ENCODE assay signal across 9 mouse cellular contexts in genomic region chr4:119779561-119780400, GRCm38 (mm10). TPM values are rescaled to one million over a fixed set of nuclear protein-coding genes. Genes with fewer than 3 reads are reported as not detected.
DNase-seq lines count a peak whose midpoint lies in the region; ATAC-seq lines count a peak whose summit lies in the region.
"Had no signal": no experiment of that assay in that cellular context is flagged by ENCODE, and none has a peak within 500 bp of the region (broad histone marks: within the 10 kb centered on the region; RNA-seq: fewer than 3 reads in every experiment).

No protein-coding gene starts in this region.

- no peak overlapping the region for H3K27ac ChIP-seq in kidney, embryonic 14.5 days (ENCODE audit: low read depth, low read length)
- H3K27ac ChIP-seq: liver, embryonic 15.5 days had no signal

- H3K9ac ChIP-seq in kidney, embryonic 14.5 days (ENCODE audit: low read depth, low read length) = no peak overlapping the region
- H3K9ac ChIP-seq: liver, embryonic 15.5 days had no signal

- H3K4me1 ChIP-seq in kidney, embryonic 14.5 days (ENCODE audit: control insufficient read depth, insufficient read depth, low read length) = no peaks in the 10 kb centered on the region
- H3K4me1 ChIP-seq: liver, embryonic 15.5 days had no signal

- H3K4me3 ChIP-seq in kidney, embryonic 14.5 days (ENCODE audit: low read length) = no peak overlapping the region
- H3K4me3 ChIP-seq: liver, embryonic 15.5 days had no signal

- H3K4me2 ChIP-seq in kidney, embryonic 14.5 days (replicated peaks; ENCODE audit: low read depth, low read length) = no peak overlapping the region
- H3K4me2 ChIP-seq: liver, embryonic 15.5 days had no signal

- no peaks in the 10 kb centered on the region for H3K9me3 ChIP-seq in kidney, embryonic 14.5 days (ENCODE audit: control insufficient read depth, low read length)
- H3K9me3 ChIP-seq: liver, embryonic 15.5 days had no signal

- H3K36me3 ChIP-seq in kidney, embryonic 14.5 days (ENCODE audit: control insufficient read depth, insufficient read depth, low read length) = no peaks in the 10 kb centered on the region
- H3K36me3 ChIP-seq: liver, embryonic 15.5 days had no signal

- ATAC-seq in cerebellum, adult (ENCODE audit: insufficient number of reproducible peaks, low FRiP score, low TSS enrichment) = no peak
- ATAC-seq in kidney, embryonic 14.5 days (ENCODE audit: low FRiP score, low TSS enrichment) = no peak

- no peaks in the 10 kb centered on the region for H3K27me3 ChIP-seq in kidney, embryonic 14.5 days (ENCODE audit: control insufficient read depth, insufficient read depth, low read length)
- H3K27me3 ChIP-seq: liver, embryonic 15.5 days had no signal

- WGBS in kidney, embryonic 14.5 days = 35% methylated on average over 5 of the region's 5 CpGs

- DNase-seq in cerebellum, adult 18-20 months = peak; percentile 42 to 55
- DNase-seq in kidney, postnatal 4 days = peak; percentile 4
- DNase-seq in MN1 (ENCODE audit: low spot score) = peak; percentile 6
- DNase-seq in gastrocnemius, postnatal 25 days = peak; percentile 40
- DNase-seq in thymus, postnatal 0 days (ENCODE audit: low spot score) = no peak
- no peak for DNase-seq in liver

RNA-seq across cellular contexts. Expression of gene Hivep3, which starts 46.2 kb away (rescaled TPM):
- 6.3 and 6.6 TPM in 2 replicates for polyA plus RNA-seq in kidney, embryonic 14.5 days (2014; fragmentation: Nextera tagmentation; extraction: Ambion mirVana)
- total RNA-seq in gastrocnemius, postnatal 25 days (2021) = 1 to 10 TPM; 2.4 TPM
- polyA plus RNA-seq in thymus, postnatal 0 days (2015; fragmentation: Nextera tagmentation; extraction: Ambion mirVana) = 23.3 and 23.7 TPM in 2 replicates

Comparison
In these comparisons a context has a peak if more than half of its experiments do, and no peak if none do; other contexts are left out.
1. DNase-seq: peak in cerebellum, adult 18-20 months (2 of 2), kidney, postnatal 4 days (2 of 2), MN1 (single experiment) and gastrocnemius, postnatal 25 days (single experiment); none in thymus, postnatal 0 days (single experiment) and liver (single experiment).